Mouse (Mus musculus) forebrain, embryonic 11.5 days (tissue): ENCODE measurements around the gene Leng8. TPM values are rescaled to one million over a fixed set of nuclear protein-coding genes. Genes with fewer than 3 reads are reported as not detected.

Source experiments
- ATAC-seq: fragments of 200-750 bp; cut with Nextera tagmentation; replicated peaks from 2 replicates; pipeline ENCODE4 v1.8.0; 2017; ENCODE audit warnings: moderate TSS enrichment; ENCODE audit not compliant: low FRiP score
- DNase-seq: peaks from one replicate; pipeline ENCODE4 v3.0.0-alpha.2; 2017; ENCODE audit warnings: low spot score
- H3K27ac ChIP-seq: fragments of 300-500 bp; sonication (generic); 2 replicates; pipeline ENCODE4 v1.5.1; 2014; ENCODE audit warnings: low read depth, low read length
- H3K27me3 ChIP-seq: fragments of 300-500 bp; sonication (generic); 2 replicates; pipeline ENCODE4 v1.6.1; 2014; ENCODE audit warnings: mild to moderate bottlenecking, low read length, mixed read lengths; ENCODE audit not compliant: control insufficient read depth, insufficient read depth
- H3K36me3 ChIP-seq: fragments of 300-500 bp; sonication (generic); 2 replicates; pipeline ENCODE4 v1.6.1; 2014; ENCODE audit warnings: mild to moderate bottlenecking, low read length, moderate library complexity, mixed read lengths; ENCODE audit not compliant: control insufficient read depth, insufficient read depth
- H3K4me1 ChIP-seq: fragments of 300-500 bp; sonication (generic); replicated peaks from 2 replicates; pipeline ENCODE4 v1.6.1; 2014; ENCODE audit warnings: low read length, mixed read lengths; ENCODE audit not compliant: control insufficient read depth, insufficient read depth
- H3K4me2 ChIP-seq: fragments of 300-500 bp; sonication (generic); 2 replicates; pipeline ENCODE4 v1.6.1; 2014; ENCODE audit warnings: low read depth, mild to moderate bottlenecking, low read length, moderate library complexity, mixed read lengths; ENCODE audit not compliant: severe bottlenecking
- H3K4me3 ChIP-seq: fragments of 300-500 bp; sonication (generic); 2 replicates; pipeline ENCODE4 v1.5.1; 2014; ENCODE audit warnings: low read depth, low read length
- H3K9ac ChIP-seq: fragments of 300-500 bp; sonication (generic); 2 replicates; pipeline ENCODE4 v1.6.1; 2014; ENCODE audit warnings: low read length
- H3K9me3 ChIP-seq: fragments of 300-500 bp; sonication (generic); 2 replicates; pipeline ENCODE4 v1.6.1; 2016; ENCODE audit warnings: low read length, mixed read lengths; ENCODE audit not compliant: control insufficient read depth
- WGBS: fragments of 180-500 bp; shearing (Covaris S2); extraction: QIAGEN DNeasy Blood & Tissue Kit; methylation state at CpG from one replicate; pipeline ENCODE4 v1.1.7; 2014; 5-methylcytosine and 5-hydroxymethylcytosine counted together
- polyA plus RNA-seq: library from polyadenylated mRNA; unstranded; fragments of >200 nt; fragmentation: Nextera tagmentation; extraction: Ambion mirVana; gene quantifications from 2 replicates; pipeline ENCODE4 v1.2.1, GENCODE M21; 2014

Gene Leng8
- polyA plus RNA-seq, 1 experiment from 2014 or later = 77.5 TPM

GRCm38 (mm10) chr7:4131964-4132363, 4.9 kb upstream of the Leng8 start:
- DNase-seq (no peak), ATAC-seq (no peak)
- WGBS = 87% methylated on average over 8 of the region's 8 CpGs
- H3K27me3 ChIP-seq = no peaks in the 10 kb centered on the region
- H3K9me3 ChIP-seq = no peaks in the 10 kb centered on the region
- no peak overlapping the region for H3K4me3 ChIP-seq
- H3K36me3 ChIP-seq = peaks cover 8% of the 10 kb centered on the region; the same call in 1 of the 2 replicates
- H3K9ac ChIP-seq = no peak overlapping the region
- H3K4me2 ChIP-seq = no peak overlapping the region
- no peak overlapping the region for H3K27ac ChIP-seq
- H3K4me1 ChIP-seq = 0 out of 2 replicates have a peak, but pooled peaks cover 1% of the 10 kb centered on the region

DNA sequence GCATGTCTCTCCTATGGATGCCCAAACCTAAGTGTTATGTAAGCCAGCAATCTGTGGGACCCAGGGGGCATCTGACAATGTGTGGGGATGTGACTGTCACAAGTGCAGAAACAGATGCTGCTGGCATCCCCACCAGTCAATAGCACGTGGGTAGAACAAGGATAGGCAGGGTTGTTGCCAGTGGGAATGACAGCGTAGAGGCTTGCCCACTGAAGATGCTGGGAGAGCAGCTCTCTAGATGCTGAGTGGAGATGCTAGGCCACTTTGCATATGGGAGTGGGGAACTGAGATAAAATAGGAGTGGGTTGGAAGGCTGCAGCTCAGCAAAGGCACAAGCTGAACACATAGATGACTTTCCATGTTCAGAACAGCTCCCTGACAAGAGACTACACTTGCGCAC, 4.3 kb upstream of the Leng8 start:
- WGBS = 89% methylated on average over 3 of the region's 3 CpGs
- H3K27ac ChIP-seq = no peak overlapping the region

GRCm38 (mm10) chr7:4132998-4133397, 3.8 kb upstream of the Leng8 start:
- no peak for DNase-seq
- Histone ChIP-seq H3K4me1 (peaks cover 1% of the 10 kb centered on the region; the same call in 1 of the 2 replicates), H3K4me3 (no peak overlapping the region), H3K9me3 (no peaks in the 10 kb centered on the region), H3K9ac (no peak overlapping the region), H3K27me3 (no peaks in the 10 kb centered on the region), H3K4me2 (no peak overlapping the region), H3K27ac (no peak overlapping the region), H3K36me3 (peaks cover 7% of the 10 kb centered on the region; the same call in 1 of the 2 replicates)
- 82% methylated on average over 7 of the region's 7 CpGs for WGBS
- no peak for ATAC-seq

More for the DNA sequence above, 4.3 kb upstream of the Leng8 start:
- Histone ChIP-seq H3K4me1 (0 out of 2 replicates have a peak, but pooled peaks cover 1% of the 10 kb centered on the region), H3K9ac (no peak overlapping the region), H3K36me3 (peaks cover 8% of the 10 kb centered on the region; the same call in 1 of the 2 replicates), H3K4me3 (no peak overlapping the region), H3K4me2 (no peak overlapping the region), H3K9me3 (no peaks in the 10 kb centered on the region), H3K27me3 (no peaks in the 10 kb centered on the region)
- DNase-seq (no peak), ATAC-seq (no peak)

DNA sequence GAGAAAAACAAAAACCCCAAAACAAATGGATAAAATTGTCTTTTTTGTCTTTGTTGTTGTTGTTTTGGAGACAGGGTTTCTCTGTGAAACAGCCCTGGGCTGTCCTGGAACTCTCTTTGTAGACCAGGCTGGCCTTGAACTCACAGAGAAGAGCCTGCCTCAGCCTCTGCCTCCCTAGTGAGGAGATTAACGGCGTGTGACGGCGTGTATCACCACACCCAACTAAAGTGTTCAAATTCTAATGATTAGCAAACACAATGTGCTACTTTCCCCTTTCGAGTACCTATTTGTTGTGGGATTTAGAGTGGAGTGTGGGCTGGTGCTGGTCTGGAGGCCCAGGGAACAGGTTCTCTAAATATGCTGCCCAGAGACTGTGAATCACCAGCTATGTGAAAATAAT, 1.9 kb upstream of the Leng8 start:
- WGBS = 88% methylated on average over 5 of the region's 5 CpGs
- Histone ChIP-seq H3K9me3 (no peaks in the 10 kb centered on the region), H3K4me1 (peaks cover 4% of the 10 kb centered on the region; the same call in 1 of the 2 replicates), H3K4me3 (no peak overlapping the region), H3K36me3 (peaks cover 7% of the 10 kb centered on the region), H3K27me3 (no peaks in the 10 kb centered on the region), H3K27ac (no peak overlapping the region), H3K4me2 (no peak overlapping the region), H3K9ac (no peak overlapping the region)
- ATAC-seq (no peak), DNase-seq (no peak)

DNA sequence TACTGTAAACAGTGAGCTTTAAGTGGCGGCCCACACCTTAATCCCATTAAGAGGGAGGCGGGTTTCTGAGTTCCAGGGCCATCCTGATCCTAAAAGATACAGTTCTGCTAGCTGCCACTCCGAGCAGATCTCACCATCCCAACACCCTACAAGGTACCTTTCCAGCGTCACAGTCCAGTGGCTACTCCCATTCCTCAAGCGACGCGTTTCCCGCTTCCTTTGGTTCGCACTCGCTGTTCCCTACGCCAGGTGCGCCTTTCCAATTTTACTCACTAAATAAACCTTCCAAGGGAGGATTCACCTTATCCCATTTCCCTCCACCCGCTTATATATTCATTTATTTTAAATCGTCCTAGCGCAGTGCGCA, 452 bp upstream of the Leng8 start:
- Histone ChIP-seq H3K9me3 (no peaks in the 10 kb centered on the region), H3K4me1 (peaks cover 4% of the 10 kb centered on the region; the same call in 1 of the 2 replicates), H3K4me3 (peak overlapping the region; percentile 73), H3K4me2 (peak overlapping the region; percentile 71), H3K27ac (peak overlapping the region; percentile 37; the same call in 1 of the 2 replicates), H3K9ac (peak overlapping the region; percentile 80), H3K27me3 (no peaks in the 10 kb centered on the region), H3K36me3 (peaks cover 9% of the 10 kb centered on the region)
- DNase-seq (peak; percentile 64), ATAC-seq (peak; percentile 42)
- WGBS = under 1% methylated on average over 16 of the region's 16 CpGs

DNA sequence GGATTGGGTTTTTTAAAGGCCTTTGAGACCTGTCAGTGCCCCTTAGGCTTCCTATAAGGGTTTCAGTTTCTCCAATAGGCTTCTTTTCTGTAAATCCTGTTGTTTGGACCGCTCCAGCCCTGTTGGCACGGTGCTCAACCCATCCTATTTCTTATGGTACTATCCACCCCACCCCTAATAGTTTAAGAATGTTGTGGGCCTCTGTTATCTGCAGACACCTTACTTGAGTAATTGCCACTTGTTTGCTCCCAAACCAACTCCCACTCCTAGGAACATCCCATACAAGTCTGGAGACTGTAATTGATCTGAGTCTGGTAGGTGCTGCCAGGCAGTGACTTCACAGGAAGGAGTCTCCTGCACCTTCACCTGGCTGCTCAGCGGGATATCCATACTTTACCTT, 907 bp downstream of the Leng8 start:
- Histone ChIP-seq H3K27me3 (no peaks in the 10 kb centered on the region), H3K4me1 (peaks cover 4% of the 10 kb centered on the region; the same call in 1 of the 2 replicates), H3K4me3 (peak overlapping the region; percentile 73), H3K4me2 (peak overlapping the region; percentile 75), H3K9ac (peak overlapping the region; percentile 80), H3K36me3 (peaks cover 18% of the 10 kb centered on the region), H3K27ac (no peak overlapping the region), H3K9me3 (no peaks in the 10 kb centered on the region)
- 62% methylated on average over 3 of the region's 3 CpGs for WGBS
- no peak for ATAC-seq
- no peak for DNase-seq

DNA sequence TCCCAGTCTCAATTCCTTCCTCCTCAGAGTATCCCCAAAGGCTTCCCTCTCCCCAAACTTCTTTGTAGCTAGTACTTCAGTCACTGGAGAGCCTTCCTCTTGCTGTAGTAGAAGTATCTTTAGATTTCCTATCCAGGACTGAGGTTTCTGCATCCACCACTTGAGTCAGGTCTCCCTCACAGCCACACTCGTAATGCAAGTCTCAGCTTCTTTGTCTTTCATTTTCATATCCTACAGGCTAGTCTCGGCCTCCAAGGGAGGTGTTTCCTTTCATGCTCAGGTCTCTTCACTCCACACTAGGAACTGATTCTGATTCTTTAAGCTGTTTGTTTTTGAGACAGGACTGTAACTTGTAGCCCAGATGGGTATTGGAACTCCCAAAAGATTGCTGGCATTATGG, 1.3 kb downstream of the Leng8 start:
- peak overlapping the region; percentile 75 for H3K4me2 ChIP-seq
- peaks cover 21% of the 10 kb centered on the region for H3K36me3 ChIP-seq
- DNase-seq = no peak

DNA sequence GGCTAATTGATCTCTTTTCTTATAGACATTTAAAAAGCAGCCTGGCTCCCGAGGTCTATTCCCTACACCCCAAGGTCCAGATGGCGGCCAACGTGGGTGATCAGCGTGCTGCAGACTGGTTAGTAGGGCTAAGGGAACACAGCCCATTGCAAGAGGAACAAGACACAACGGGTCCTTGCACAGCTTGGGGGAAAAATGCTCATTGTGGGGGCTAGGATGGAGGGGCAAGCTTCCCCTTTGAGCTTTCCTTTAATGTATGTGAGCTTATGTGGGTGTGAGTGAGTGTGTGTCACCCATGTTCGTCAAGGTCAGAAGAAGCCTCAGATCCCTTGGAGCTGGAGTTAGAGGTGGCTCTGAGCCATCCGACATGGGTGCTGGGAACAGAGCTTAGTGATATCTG, 1.8 kb downstream of the Leng8 start:
- no peaks in the 10 kb centered on the region for H3K9me3 ChIP-seq
- no peak overlapping the region for H3K4me2 ChIP-seq
- H3K4me3 ChIP-seq = no peak overlapping the region
- H3K4me1 ChIP-seq = peaks cover 4% of the 10 kb centered on the region; the same call in 1 of the 2 replicates
- no peak overlapping the region for H3K9ac ChIP-seq
- DNase-seq (no peak), ATAC-seq (no peak)
- H3K27me3 ChIP-seq = no peaks in the 10 kb centered on the region
- peaks cover 26% of the 10 kb centered on the region for H3K36me3 ChIP-seq
- no peak overlapping the region for H3K27ac ChIP-seq
- WGBS = 94% methylated on average over 7 of the region's 7 CpGs

More for the DNA sequence above, 1.3 kb downstream of the Leng8 start:
- WGBS = 87% methylated on average over 2 of the region's 2 CpGs
- no peaks in the 10 kb centered on the region for H3K9me3 ChIP-seq
- no peak overlapping the region for H3K27ac ChIP-seq
- no peaks in the 10 kb centered on the region for H3K27me3 ChIP-seq
- peaks cover 4% of the 10 kb centered on the region; the same call in 1 of the 2 replicates for H3K4me1 ChIP-seq
- peak overlapping the region; percentile 73; the same call in 1 of the 2 replicates for H3K4me3 ChIP-seq
- peak overlapping the region; percentile 80; the same call in 1 of the 2 replicates for H3K9ac ChIP-seq
- ATAC-seq = no peak

DNA sequence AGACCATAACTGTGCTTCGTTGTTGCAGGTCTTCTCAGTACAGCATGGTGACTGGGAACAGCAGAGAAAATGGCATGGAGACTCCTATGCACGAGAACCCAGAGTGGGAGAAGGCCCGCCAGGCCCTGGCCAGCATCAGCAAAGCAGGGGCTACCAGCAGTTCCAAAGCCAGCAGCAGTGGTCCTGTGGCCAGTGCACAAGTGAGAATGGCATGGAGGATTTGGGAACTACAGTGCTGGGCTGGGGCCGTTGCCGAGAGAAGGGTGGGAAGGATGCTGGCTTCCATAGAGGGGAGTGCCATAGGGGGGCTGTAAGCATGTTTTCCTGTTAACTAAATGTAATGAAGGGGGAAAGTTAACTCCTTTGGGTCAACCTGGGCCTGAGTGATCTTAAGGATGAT, 2.6 kb downstream of the Leng8 start:
- H3K9ac ChIP-seq = no peak overlapping the region
- DNase-seq (no peak), ATAC-seq (no peak)
- H3K27ac ChIP-seq = no peak overlapping the region
- peaks cover 4% of the 10 kb centered on the region; the same call in 1 of the 2 replicates for H3K4me1 ChIP-seq
- no peaks in the 10 kb centered on the region for H3K27me3 ChIP-seq
- no peak overlapping the region for H3K4me2 ChIP-seq
- 95% methylated on average over 5 of the region's 5 CpGs for WGBS
- H3K9me3 ChIP-seq = no peaks in the 10 kb centered on the region
- H3K36me3 ChIP-seq = peaks cover 33% of the 10 kb centered on the region
- no peak overlapping the region for H3K4me3 ChIP-seq
